8 mouse cellular contexts compared by ENCODE assay signal in the genomic region with DNA sequence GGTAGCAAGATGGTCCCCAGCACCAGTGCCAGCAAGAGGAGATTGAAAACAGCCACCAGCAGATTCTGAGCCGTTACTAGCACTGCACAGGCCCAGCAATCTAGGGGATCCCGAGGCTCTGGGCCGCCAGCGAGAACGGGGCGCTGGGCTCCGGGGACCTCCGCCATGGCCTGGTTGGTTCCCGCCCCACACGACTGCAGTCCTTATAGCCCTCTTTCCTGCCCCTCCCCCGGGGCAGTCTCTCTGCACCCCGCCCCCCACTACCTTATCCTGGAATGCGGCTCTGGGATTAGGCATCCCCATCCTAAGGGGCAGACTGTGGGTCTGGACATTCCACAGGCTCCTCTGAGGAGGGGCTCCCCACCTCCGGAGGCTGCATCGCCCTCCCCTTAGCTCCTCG. TPM values are rescaled to one million over a fixed set of nuclear protein-coding genes. Genes with fewer than 3 reads are reported as not detected.
A peak's percentile ranks its signal among the peaks of the same experiment; 100 is the strongest.
DNase-seq lines count a peak whose midpoint lies in the region; ATAC-seq and TF ChIP-seq lines count a peak whose summit lies in the region.

Gene Tmem88 (minus strand): TSS at position 176 of the 400 bp plus-strand sequence.

- TF ChIP-seq EP300 in liver, postnatal 0 days (IDR thresholded peaks at IDR 0.05; ENCODE audit: low read depth) = no peak

- peaks cover 32% of the 10 kb centered on the region for H3K36me3 ChIP-seq in intestine, postnatal 0 days (ENCODE audit: control insufficient read depth, insufficient read depth)
- peaks cover 25% of the 10 kb centered on the region for H3K36me3 ChIP-seq in liver, postnatal 0 days (replicated peaks; ENCODE audit: insufficient read depth, low read length)
- H3K36me3 ChIP-seq in stomach, embryonic 14.5 days (ENCODE audit: control insufficient read depth, insufficient read depth, low read length) = peaks cover 33% of the 10 kb centered on the region

- H3K4me1 ChIP-seq in intestine, postnatal 0 days (replicated peaks; ENCODE audit: control insufficient read depth, insufficient read depth, low read length) = 0 out of 2 replicates have a peak, but pooled peaks cover 5% of the 10 kb centered on the region
- H3K4me1 ChIP-seq in liver, postnatal 0 days (ENCODE audit: insufficient read depth) = peaks cover 11% of the 10 kb centered on the region
- peaks cover 38% of the 10 kb centered on the region; the same call in 1 of the 2 replicates for H3K4me1 ChIP-seq in stomach, embryonic 14.5 days (ENCODE audit: control insufficient read depth, insufficient read depth, low read length)

- no peaks in the 10 kb centered on the region for H3K9me3 ChIP-seq in intestine, postnatal 0 days (ENCODE audit: control insufficient read depth)
- no peaks in the 10 kb centered on the region for H3K9me3 ChIP-seq in liver, postnatal 0 days (ENCODE audit: low read length)
- H3K9me3 ChIP-seq in stomach, embryonic 14.5 days (ENCODE audit: control insufficient read depth, low read depth, low read length) = no peaks in the 10 kb centered on the region

- peak; percentile 8 for DNase-seq in ovary, adult 18-20 months (ENCODE audit: low spot score)
- DNase-seq in ovary, postnatal 10 days (ENCODE audit: low spot score) = no peak
- DNase-seq in cerebellum, postnatal 14 days = peak; percentile 42 to 53
- DNase-seq in heart, adult 11 months = peak; percentile 99
- no peak for DNase-seq in liver, postnatal 0 days
- no peak for DNase-seq in spleen, adult 12 weeks (ENCODE audit: low spot score)

- WGBS in intestine, postnatal 0 days = 24% methylated on average over 16 of the region's 16 CpGs
- 55% methylated on average over 16 of the region's 16 CpGs for WGBS in liver, postnatal 0 days (ENCODE audit: insufficient replicate concordance)
- WGBS in stomach, embryonic 14.5 days = 7% methylated on average over 16 of the region's 16 CpGs

- no peak for TF ChIP-seq CTCF in intestine, postnatal 0 days (IDR thresholded peaks at IDR 0.05; ENCODE audit: low read depth)
- no peak for TF ChIP-seq CTCF in liver, postnatal 0 days (IDR thresholded peaks at IDR 0.05; ENCODE audit: low read depth)

- H3K9ac ChIP-seq in intestine, postnatal 0 days (ENCODE audit: low read depth, low read length) = peak within 1 kb of the TSS; percentile 42; the same call in 1 of the 2 replicates
- peak within 1 kb of the TSS; percentile 48 for H3K9ac ChIP-seq in liver, postnatal 0 days (replicated peaks)
- H3K9ac ChIP-seq in stomach, embryonic 14.5 days (replicated peaks; ENCODE audit: low read depth, low read length) = peak within 1 kb of the TSS; percentile 25

- no peak for ATAC-seq in intestine, postnatal 0 days
- no peak for ATAC-seq in liver, postnatal 0 days
- ATAC-seq in stomach, embryonic 14.5 days (ENCODE audit: insufficient number of reproducible peaks, insufficient read depth, low FRiP score, low read depth) = no peak

- peak within 1 kb of the TSS; percentile 26 for H3K4me3 ChIP-seq in intestine, postnatal 0 days (ENCODE audit: low read depth, low read length)
- peak within 1 kb of the TSS; percentile 33 for H3K4me3 ChIP-seq in liver, postnatal 0 days (ENCODE audit: low read depth, low read length)
- peak within 1 kb of the TSS; percentile 61 for H3K4me3 ChIP-seq in stomach, embryonic 14.5 days (ENCODE audit: low read depth, low read length)

- H3K27me3 ChIP-seq in intestine, postnatal 0 days (replicated peaks; ENCODE audit: control insufficient read depth, insufficient read depth, low read length) = no peaks in the 10 kb centered on the region
- H3K27me3 ChIP-seq in liver, postnatal 0 days (ENCODE audit: insufficient read depth, low read length) = no peaks in the 10 kb centered on the region
- H3K27me3 ChIP-seq in stomach, embryonic 14.5 days (ENCODE audit: control insufficient read depth, insufficient read depth, low read length) = no peaks in the 10 kb centered on the region

- peak within 1 kb of the TSS; percentile 64 for H3K27ac ChIP-seq in intestine, postnatal 0 days (ENCODE audit: low read depth, low read length)
- peak within 1 kb of the TSS; percentile 93 for H3K27ac ChIP-seq in liver, postnatal 0 days (ENCODE audit: low read depth)
- peak within 1 kb of the TSS; percentile 90 for H3K27ac ChIP-seq in stomach, embryonic 14.5 days (ENCODE audit: low read length)

- peak within 1 kb of the TSS; percentile 76 for H3K4me2 ChIP-seq in intestine, postnatal 0 days (replicated peaks; ENCODE audit: low read depth)
- peak within 1 kb of the TSS; percentile 48 for H3K4me2 ChIP-seq in liver, postnatal 0 days (ENCODE audit: low read depth, low read length)
- H3K4me2 ChIP-seq in stomach, embryonic 14.5 days (replicated peaks; ENCODE audit: low read depth, low read length) = peak within 1 kb of the TSS; percentile 76

RNA-seq across cellular contexts. Expression of gene Tmem88, which starts in this region (rescaled TPM):
- polyA plus RNA-seq in intestine, postnatal 0 days (2015; fragmentation: Nextera tagmentation; extraction: Ambion mirVana) = 24.1 and 24.9 TPM in 2 replicates
- polyA plus RNA-seq in liver, postnatal 0 days (2015; fragmentation: Nextera tagmentation; extraction: Ambion mirVana) = 12.3 and 14.0 TPM in 2 replicates
- polyA plus RNA-seq in stomach, embryonic 14.5 days (2014; fragmentation: Nextera tagmentation; extraction: Ambion mirVana) = 30.0 and 30.3 TPM in 2 replicates

Comparison
In these comparisons a context has a peak if more than half of its experiments do, and no peak if none do; other contexts are left out.
1. DNase-seq: peak in ovary, adult 18-20 months (single experiment), cerebellum, postnatal 14 days (2 of 2) and heart, adult 11 months (single experiment); none in ovary, postnatal 10 days (single experiment), liver, postnatal 0 days (single experiment) and spleen, adult 12 weeks (single experiment).
2. Peak in every context shown above with its lines, with median percentiles within 50 percentile points of each other: H3K27ac ChIP-seq, H3K4me2 ChIP-seq, H3K4me3 ChIP-seq and H3K9ac ChIP-seq.